Mouse (Mus musculus): Measurements from ENCODE around the gene Arhgef10l.

- no peak for TF ChIP-seq CTCF (IDR thresholded peaks at IDR 0.05; ENCODE audit: borderline replicate concordance, control insufficient read depth, extremely low read depth, insufficient read depth, low read length, poor library complexity)
- no peak for TF ChIP-seq POLR2A (IDR thresholded peaks at IDR 0.05; ENCODE audit: control insufficient read depth, extremely low read depth, insufficient read depth, low read length, poor library complexity)
Measured at GRCm38 (mm10) chr4:140714586-140714985, 48.8 kb upstream of the Arhgef10l start.

Measured in thymus, adult 2 months (tissue).